Mouse (Mus musculus) cerebral cortex, adult 2 months (tissue): Measurements from ENCODE around the gene Ppp1r26.

Experiments
- WGBS: fragments of 180-500 bp; shearing (Covaris S2); methylation state at CpG from one replicate; pipeline ENCODE4 v1.1.7; 2018; 5-methylcytosine and 5-hydroxymethylcytosine counted together

The Ppp1r26 gene

DNA sequence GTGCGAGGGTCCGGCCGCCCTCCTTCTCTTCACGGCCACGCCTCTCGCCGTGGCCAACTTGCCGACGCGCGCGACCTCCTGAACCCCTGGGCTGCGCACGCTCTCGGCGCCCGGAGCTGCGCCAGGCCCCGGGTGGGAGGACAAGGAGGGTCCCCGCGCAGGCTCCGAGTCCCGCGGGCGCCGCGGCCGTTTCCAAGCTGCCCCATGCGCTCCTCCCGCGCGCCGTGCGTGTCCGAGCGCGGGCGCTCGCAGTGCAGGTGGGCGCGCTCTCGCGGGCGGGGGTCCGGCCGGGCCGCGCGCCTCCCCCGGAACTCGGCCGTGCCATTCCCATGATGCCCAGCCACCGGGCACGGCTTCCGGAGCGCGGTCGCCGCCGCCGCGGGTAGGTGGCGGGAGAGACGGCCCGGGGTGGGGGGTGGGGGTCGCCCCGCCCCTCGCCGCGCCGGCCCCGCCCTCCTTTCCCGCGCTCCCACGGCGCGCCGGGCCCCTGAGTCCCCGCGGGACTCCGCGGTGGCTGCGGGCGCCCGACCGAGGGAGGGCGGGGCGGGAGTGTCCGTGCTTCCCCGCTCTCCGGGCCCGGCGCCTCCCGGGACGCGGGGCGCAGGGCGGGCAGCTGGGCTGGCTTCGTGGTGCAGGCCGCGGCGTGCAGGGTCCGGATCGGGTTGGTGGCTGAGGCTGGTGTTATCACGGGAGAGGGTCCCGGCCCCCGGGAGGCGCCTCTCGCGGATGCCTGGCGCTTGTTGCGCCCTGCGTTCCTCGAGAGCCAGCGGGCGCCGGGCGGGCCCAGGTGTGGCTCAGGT, at the start of gene Ppp1r26:
TSS of gene Ppp1r26 (plus strand) at position 286 of the 800 bp plus-strand sequence.
- WGBS = under 1% methylated on average over 112 of the region's 118 CpGs

DNA sequence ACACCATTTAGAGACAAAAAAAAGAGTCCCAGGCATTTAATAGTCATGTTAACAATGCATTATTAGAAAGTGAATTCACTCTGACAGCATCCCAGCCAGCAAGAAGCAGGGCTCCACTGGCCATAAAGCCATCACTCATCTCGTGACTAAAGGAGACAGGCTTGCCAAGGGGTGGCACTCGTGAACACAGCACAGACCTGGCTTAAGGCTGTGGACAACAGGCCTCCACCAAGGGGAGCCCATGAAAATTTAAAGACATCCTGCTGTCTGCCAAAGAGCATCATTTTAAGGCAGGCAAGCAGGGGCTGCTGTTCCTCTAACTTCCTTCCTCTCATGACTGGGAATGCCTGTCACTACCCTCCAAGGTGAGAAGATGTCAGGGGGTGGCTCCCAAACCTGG, 49.7 kb upstream of the Ppp1r26 start:
- WGBS = 63% methylated on average over 2 of the region's 2 CpGs

DNA sequence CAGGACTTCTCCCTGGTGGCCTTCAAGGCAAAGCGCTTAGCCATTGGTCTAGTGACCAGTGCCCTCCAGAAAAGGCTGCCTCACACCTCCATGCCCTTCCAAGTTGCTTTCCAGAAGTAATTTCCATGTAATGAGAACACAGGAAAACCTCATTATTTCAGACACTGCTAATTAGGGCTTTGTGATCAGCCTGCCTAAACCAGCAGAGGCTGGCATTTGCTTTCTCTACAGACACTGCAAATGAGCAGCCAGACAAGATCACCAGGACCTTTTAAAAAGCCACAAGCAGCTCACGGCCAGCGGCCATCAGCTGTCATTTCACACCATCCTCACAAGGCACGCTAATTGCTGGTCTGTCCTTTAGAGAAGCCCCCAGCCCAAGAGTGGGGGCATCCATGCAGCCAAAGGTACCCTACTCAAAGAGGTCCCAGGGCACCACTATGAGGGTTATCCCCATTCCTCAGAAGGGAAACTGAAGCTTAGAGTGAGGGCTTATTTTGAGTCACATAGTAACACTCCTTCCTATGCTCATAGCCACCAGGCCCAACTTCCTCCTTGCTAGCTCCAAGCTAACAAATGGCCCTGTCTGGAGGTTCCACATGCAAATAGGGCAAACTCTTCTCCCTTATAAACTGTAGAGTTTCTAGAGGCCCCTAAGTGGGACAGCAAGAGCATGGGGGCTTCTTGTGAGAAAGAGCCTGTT, 49.0 kb upstream of the Ppp1r26 start:
- 71% methylated on average over 4 of the region's 4 CpGs for WGBS

DNA sequence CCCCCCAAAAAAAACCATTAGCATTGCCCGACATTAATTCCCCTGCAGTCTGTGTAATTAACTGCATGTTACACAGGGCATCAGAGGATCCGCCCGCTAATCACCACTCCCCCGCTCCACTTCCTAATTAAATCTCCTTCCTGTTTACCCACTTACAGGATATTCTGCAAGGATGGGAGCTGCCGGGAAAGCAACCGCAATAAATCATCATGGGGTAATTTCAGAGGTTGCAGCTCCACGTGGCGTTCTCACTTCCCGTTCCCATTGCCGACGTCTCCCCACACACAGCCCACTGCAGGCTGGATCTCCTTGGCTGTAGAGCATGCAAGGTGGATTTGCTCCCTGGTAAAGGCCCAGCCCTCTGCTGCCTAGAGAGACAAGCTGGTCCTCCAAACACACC, 45.0 kb upstream of the Ppp1r26 start:
- WGBS = 38% methylated on average over 11 of the region's 11 CpGs

DNA sequence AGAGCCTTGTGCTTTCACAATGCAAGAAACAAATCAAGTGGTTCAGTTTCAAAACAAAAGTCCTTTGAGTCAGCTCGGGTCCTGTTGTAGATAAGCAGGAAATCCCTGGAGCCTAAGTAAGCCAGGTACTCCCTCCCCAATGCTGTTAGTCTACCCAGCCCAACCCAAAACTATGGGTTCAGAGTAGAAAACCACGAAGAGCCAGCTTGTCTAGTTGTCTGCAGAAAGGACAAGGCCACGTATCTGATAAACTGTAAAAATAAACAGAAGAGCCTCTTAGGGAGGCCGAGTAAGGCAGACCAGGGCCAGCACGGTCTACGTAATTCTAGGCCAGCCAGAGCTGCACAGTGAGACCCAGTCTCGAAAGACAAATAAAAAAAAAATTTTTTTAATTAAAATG, 38.8 kb upstream of the Ppp1r26 start:
- 77% methylated on average over 7 of the region's 7 CpGs for WGBS

DNA sequence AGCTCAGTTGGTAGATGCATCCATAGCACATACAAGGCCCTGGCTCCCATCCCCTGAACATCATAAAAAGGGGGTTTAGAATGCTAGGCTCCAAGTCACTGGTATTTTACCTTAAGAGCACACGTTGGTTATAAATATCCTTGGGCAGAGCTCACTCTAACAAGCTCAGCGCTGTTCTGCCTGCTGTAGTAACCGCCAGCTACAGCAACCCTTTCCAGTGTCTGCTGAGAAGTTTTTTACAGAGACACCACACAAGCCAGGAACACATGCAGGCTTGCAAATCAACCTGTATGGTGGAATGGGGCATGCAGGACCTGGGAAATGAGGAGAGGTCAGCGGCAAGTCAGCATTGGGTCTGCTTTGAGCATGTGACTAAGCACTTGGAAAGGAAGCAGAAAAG, 37.5 kb upstream of the Ppp1r26 start:
- WGBS = 58% methylated on average over 4 of the region's 4 CpGs

DNA sequence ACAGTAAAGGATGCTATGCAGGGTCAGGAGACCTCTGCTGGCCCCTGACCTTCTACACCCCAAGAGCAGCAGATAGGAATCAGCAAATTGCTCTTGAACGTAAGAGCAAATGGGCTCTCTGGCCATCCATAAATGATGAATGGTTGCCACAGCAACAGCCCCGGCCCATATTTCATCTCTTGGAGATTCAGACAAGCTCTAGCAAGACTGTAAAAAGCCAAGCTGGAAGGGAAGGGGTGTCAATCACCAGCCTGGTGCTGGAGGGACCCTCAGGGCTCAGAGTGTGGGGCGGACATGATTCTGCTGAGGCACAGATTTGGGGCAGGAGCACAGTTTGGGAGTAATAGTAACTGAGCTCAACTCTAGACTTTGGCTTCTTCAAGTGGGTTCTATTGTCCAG, 37.0 kb upstream of the Ppp1r26 start:
- 45% methylated on average over 3 of the region's 3 CpGs for WGBS

DNA sequence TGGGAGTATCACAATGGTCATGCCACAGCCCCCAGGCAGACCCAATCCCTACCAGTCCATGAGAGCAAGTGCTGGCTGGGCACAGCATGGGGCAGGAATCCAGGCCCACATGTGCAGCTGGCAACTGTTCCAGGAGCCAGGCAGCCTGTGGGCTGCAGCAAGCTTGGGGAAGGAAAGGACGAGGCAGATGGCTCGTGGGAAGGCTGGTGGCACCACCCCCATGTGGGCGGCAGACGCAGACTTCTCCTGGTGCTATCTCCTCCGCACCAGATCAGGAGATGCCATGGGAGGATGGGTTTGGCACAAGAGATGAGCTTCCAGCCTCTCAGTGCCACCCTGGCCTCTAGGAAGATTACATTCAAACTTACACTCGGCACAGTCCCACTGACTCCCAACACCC, 33.7 kb upstream of the Ppp1r26 start:
- 38% methylated on average over 6 of the region's 6 CpGs for WGBS

DNA sequence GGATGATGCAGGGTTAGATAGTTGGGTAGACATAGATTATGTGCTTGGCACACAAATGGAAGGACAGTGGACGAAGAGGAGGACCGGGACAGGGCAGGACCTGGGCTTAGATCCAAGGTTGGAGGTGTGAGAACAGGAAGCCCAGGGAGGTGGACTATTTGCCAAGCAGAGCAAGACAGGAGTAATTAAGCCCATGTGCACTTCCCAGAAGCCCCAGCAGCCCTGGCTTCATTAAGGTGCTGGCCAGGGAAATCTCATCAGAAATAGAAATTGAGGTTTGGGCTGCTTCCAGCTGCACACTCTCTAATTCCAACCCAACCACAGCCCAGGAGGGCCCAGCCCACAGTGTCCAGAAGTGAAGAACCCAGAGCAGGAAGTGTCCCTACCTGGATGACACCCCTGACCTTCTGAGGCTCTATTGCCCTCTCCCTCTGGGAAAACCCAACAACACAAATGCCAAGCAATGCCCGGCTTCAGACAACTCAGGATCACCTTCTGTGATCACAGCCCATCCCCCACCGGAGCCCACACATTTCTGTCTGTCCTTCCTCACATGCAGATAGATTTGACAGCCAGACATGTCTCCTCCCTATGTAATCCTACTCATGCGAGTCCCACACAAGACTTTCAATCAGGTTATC, 32.4 kb upstream of the Ppp1r26 start:
- 78% methylated on average over 5 of the region's 5 CpGs for WGBS

DNA sequence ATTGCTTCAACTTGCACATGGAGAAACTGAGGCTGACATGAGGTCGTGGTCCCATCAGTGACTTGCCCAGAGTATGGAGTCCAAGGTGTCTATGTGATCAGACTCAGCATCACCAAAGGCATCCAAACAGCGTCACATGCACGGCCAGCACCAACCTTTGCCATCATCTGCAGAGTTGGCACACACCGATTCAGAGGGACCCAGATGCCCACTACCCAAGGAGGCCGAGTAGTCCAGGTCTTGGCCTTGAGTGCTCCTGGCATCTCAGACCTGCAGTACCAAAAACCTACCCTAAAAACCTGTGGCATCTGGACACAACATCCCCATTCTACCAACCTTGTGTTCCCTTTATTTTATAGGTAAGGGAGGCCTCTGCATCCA, 31.9 kb upstream of the Ppp1r26 start:
- 93% methylated on average over 5 of the region's 5 CpGs for WGBS

DNA sequence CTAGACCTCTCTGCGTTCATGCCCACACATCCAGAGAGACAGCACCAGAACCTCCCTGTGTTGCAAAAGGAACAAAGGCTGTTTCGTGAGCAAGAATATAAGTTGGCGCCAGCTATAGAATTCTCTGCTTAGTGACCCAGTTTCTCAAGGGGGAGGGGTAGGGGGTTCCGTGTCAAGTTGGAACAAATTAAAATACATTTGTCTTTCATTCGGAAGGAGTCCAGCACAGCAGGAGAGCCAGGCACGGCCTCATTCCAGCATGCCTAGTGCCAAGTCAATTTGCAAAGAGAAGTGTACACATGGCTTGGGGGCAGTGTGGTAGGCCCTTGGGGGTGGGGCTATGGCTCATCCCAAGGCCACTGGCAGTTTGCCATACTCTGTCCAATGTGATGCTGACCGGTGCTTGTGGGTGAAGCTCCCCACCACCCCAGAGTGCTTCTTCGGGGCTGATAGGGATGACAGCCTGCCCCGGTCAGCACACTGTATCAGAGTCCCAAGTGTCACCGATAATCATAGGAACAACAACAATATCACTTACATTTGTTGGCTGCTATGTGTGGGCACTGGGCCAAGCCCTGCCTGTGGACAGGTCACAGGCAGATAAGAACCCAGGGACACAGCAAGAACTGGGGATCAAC, 31.1 kb upstream of the Ppp1r26 start:
- 34% methylated on average over 10 of the region's 10 CpGs for WGBS

DNA sequence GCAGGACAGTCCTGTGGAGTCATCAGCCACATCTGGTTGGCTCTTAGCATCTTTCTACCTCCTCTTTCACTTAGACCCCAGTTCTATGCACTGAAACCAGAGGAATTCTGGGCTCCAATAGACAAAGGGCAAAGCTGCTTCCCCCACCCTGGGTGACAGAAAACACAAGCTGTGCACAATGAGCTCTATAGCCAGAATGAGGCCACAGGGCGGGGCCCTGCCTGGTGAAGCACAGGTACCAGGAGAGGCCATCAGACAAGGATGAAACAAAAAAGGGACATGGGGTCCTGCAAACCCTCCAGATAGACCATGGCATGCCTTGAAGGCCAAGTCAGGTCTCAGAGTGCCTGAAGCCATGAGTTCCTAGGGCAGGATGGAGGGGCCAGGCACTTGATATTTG, 30.1 kb upstream of the Ppp1r26 start:
- WGBS = 100% methylated on average over 1 of the region's 1 CpGs

DNA sequence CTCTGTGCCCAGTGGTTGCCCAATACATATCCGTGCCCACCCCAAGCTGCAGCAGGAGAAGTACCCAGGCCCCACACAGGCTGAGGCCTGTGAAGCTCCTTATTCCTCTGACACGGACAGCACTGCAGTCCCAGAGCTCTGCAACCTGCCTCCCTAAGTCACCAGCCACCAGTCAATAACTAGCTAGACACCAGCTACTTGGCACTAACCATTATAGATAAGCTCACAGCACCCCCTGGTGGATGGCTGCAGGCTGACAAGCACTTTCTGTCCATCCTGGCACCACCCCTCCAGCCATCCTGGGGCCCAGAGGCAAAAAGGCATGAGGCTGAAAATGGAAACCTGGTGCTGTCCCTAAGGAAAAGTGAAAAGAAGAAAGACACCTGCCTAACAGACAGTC, 28.6 kb upstream of the Ppp1r26 start:
- WGBS = 43% methylated on average over 2 of the region's 2 CpGs

DNA sequence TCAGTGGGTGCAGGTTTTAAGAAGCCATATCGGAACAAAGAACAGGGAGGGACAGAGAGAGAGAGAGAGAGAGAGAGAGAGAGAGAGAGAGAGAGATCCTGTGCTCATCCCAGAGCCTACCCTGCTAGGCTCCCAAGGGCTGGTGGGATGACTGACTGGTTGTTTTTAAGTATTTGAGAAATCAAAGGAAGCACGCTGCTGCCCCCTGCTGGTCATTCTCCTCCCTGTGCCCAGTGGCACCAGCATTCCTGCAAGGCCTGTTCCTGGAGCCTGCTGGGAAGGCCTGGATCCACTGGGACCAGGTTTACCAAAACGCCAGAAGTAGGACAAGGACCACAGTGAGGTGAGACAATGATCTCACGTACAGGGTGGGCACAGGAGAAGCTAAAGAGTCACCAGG, 26.7 kb upstream of the Ppp1r26 start:
- 20% methylated on average over 4 of the region's 4 CpGs for WGBS

DNA sequence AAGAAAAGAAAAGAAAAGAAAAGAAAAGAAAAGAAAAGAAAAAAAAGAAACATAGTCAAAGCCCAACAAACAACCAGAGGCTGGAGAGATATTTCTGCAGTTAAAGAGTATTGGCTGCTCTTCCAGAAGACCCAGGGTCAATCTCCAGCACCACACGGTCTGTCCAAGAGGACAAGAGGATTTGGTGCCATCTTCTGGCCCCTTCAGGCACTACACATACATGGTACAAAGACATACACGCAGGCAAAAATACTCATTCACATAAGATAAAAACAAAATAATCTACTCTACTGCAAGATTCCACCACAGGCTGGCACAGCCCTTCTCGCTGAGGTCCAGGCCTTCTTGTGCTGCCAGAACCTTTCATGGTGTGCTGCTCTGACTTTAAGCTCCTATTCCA, 23.4 kb upstream of the Ppp1r26 start:
- WGBS = 33% methylated on average over 3 of the region's 3 CpGs

DNA sequence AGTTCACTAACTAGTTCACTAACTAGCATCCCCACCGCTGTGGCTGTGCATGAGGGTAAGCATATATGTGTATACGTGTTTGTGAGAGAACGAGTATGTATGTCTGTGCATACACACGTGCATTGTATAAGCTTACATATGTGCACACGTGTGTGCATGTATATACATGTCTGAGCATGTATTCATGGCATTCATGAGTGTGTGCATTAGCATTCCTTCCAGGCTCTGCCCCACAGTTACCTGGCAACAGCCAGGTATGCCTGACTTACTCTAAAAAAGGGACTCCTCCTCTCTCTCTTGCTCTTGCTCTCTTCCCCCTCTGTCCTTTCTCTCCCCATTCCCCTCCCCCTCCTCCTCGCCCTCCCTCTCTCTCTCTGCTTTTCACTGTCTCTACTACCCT, 19.4 kb upstream of the Ppp1r26 start:
- 83% methylated on average over 6 of the region's 6 CpGs for WGBS

DNA sequence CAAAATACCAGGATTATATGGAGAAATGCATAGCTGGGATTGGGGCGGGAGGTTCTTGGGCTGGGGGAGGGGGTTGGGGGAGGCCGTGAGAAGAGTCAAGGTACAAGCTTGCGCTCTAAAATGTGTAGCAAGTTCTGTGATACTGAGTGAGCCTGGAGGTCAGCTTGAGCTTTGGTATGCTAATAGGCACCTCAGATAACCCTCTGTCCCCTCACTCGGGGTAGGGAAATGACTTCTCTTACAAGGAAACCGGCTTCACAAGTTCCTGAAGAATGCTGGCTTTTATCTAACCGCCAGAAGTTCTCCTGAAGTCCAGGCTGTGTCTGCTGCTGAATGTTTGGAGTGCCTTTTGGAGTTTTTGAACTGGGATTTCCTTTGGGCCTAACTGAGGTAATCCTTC, 15.8 kb upstream of the Ppp1r26 start:
- 78% methylated on average over 6 of the region's 6 CpGs for WGBS

DNA sequence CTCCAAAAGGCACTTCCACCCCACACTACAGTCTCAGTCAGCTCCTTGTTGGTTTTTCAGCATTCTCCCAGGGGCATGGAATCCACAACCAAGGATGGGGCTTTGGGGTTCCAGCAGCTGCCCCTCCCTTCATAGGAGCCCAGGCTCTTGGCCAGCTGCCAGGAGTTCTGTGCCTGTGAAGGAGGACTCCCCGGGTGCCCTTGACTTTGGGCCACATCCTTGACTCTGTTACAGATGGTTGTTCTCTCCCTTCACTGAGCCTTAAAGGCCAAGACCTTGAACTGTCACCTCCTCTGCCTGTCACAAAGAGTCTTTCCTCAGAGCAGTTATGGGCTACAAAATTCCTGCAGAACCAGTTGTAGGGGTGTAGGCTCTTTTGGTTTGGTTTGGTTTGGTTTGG, 13.8 kb upstream of the Ppp1r26 start:
- 6% methylated on average over 1 of the region's 1 CpGs for WGBS

DNA sequence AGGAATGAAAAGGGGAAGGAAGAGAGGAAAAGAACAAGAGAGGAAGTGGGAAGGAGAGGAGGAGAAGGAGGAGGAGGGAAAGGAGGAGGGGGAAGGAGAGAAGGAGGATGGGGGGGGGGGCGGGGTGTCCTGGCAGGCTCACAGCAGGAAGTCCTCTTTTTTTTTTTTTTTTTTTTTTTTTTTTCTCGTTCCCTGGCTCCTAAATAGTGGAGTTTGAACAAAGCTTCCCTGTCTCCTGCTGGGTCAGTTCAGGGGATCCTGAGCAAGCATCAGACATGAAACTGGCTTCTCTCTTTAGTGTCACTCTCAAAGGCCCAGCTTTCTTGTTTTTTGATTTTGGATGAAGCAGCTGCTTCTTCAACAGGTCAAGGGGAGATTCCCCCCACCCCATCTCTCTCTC, 13.1 kb upstream of the Ppp1r26 start:
- WGBS = 19% methylated on average over 2 of the region's 2 CpGs

DNA sequence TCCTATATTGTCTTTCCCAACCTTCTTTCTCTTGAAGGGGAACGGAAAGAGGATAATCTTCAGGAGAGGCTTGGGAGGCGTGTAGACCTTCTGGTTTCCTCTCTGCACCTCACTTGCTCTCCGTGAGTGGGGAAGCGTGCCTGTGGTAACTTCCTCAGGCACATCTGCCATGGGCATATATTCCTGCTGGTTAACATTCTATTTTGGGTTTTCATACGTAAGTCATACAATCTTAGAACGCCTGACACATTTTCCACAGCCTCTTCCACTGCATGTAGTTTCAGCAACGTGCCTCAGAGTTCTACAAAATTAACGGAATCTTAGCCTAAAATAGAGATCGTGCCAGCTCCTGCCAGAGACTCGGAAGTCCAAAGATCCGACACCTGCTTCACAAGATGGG, 11.2 kb upstream of the Ppp1r26 start:
- 47% methylated on average over 11 of the region's 11 CpGs for WGBS

DNA sequence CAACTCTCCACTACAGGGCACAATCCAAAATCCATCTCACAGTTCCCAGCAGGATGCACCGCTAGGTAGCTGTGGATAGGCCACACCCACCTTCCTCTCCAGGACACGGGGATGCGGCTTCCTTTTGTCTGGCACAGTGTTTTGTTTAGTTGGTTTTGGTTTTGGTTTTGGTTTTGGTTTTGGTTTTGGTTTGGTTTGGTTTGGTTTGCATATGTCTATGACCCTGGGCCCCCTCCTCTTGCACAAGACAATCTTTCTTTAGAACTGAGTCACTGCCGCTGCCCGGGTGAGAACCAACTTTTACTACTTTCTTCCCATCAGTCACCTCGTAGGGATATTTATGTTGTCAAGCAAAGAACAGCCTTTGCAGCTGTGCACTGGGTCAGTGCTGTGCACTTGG, 5.8 kb upstream of the Ppp1r26 start:
- 79% methylated on average over 6 of the region's 6 CpGs for WGBS

DNA sequence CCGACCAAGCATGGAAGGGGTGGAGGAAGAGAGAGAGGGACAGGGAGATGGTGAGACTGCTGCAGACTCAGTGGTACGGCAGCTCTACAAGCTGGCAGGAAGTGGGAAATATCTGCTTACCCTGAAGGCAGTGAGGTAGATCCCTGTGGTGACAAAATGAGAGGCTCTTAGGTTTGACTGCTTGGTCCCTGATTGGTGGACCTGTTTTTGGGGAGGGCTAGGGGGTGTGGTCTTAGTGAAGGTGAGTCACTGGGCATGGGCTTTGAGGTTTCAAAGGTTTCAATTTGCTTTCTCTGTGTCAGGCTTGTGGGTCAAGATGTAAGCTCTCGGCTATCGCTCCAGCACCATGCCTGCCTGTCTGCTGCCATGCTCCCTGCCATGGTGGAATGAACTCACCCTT, 1.5 kb upstream of the Ppp1r26 start:
- 87% methylated on average over 4 of the region's 4 CpGs for WGBS

DNA sequence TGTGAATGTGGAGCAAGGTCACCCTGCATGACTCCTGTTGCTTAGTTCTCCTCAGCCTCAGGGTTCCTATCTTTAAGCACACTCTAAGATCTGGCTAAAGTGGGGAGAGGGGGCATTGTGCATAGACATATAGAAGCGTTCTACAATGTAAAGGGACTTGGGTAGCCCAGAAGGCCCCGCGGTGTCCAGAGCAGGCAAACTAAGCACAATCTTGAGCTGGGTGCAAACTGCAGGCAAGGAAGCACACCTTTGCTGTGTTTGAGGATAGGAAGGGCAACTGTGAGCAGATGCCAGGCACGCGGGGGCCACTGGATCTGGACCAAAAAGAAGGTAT, 452 bp upstream of the Ppp1r26 start:
- 5% methylated on average over 5 of the region's 5 CpGs for WGBS
